Mouse (Mus musculus) liver, postnatal 0 days (tissue): ENCODE measurements at regions not wholly inside any gene's neighbourhood (a gene's known extent, or its start where the extent isn't known, plus 50 kb on each side); places are given as distances from the start of the nearest gene placed in this dataset.

Experiments
- ATAC-seq: fragments of 200-750 bp; cut with Nextera tagmentation; 2 replicates; pipeline ENCODE4 v1.8.0; 2017; ENCODE audit warnings: mild to moderate bottlenecking, moderate library complexity
- DNase-seq: peaks from one replicate; pipeline ENCODE4 v3.0.0-alpha.2; 2016
- H3K27ac ChIP-seq: fragments of 300-500 bp; sonication (generic); 2 replicates; pipeline ENCODE4 v1.5.1; 2014; ENCODE audit warnings: antibody characterized with exemption, moderate library complexity, mild to moderate bottlenecking, low read depth
- H3K27me3 ChIP-seq: fragments of 300-500 bp; sonication (generic); 2 replicates; pipeline ENCODE4 v1.6.1; 2014; ENCODE audit warnings: low read length, control low read depth, mixed read lengths; ENCODE audit not compliant: insufficient read depth
- H3K36me3 ChIP-seq: fragments of 300-500 bp; sonication (generic); replicated peaks from 2 replicates; pipeline ENCODE4 v1.6.1; 2014; ENCODE audit warnings: mild to moderate bottlenecking, control low read depth, low read length, moderate library complexity, mixed read lengths; ENCODE audit not compliant: insufficient read depth
- H3K4me1 ChIP-seq: fragments of 300-500 bp; sonication (generic); 2 replicates; pipeline ENCODE4 v1.6.1; 2014; ENCODE audit warnings: antibody characterized with exemption, mild to moderate bottlenecking, control low read depth; ENCODE audit not compliant: insufficient read depth
- H3K4me2 ChIP-seq: fragments of 300-500 bp; sonication (generic); 2 replicates; pipeline ENCODE4 v1.6.1; 2014; ENCODE audit warnings: low read depth, mild to moderate bottlenecking, low read length, moderate library complexity, mixed read lengths
- H3K4me3 ChIP-seq: fragments of 300-500 bp; sonication (generic); 2 replicates; pipeline ENCODE4 v1.5.1; 2014; ENCODE audit warnings: low read depth, low read length
- H3K9ac ChIP-seq: fragments of 300-500 bp; sonication (generic); replicated peaks from 2 replicates; pipeline ENCODE4 v1.6.1; 2014; ENCODE audit warnings: mild to moderate bottlenecking, moderate library complexity
- H3K9me3 ChIP-seq: fragments of 300-500 bp; sonication (generic); 2 replicates; pipeline ENCODE4 v1.6.1; 2016; ENCODE audit warnings: mild to moderate bottlenecking, control low read depth, low read length, mixed read lengths
- CTCF ChIP-seq: sonication (generic); IDR thresholded peaks from 2 replicates; pipeline ENCODE4 v1.5.1; 2016; ENCODE audit warnings: antibody characterized with exemption, low read depth
- EP300 ChIP-seq: IDR thresholded peaks from 2 replicates; pipeline ENCODE4 v1.6.1; 2016; ENCODE audit warnings: antibody characterized with exemption, low read depth, mild to moderate bottlenecking
- WGBS: fragments of 180-500 bp; shearing (Covaris S2); extraction: QIAGEN DNeasy Blood & Tissue Kit; methylation state at CpG from one replicate; pipeline ENCODE4 v1.1.7; 2014; ENCODE audit not compliant: insufficient replicate concordance; 5-methylcytosine and 5-hydroxymethylcytosine counted together

DNA sequence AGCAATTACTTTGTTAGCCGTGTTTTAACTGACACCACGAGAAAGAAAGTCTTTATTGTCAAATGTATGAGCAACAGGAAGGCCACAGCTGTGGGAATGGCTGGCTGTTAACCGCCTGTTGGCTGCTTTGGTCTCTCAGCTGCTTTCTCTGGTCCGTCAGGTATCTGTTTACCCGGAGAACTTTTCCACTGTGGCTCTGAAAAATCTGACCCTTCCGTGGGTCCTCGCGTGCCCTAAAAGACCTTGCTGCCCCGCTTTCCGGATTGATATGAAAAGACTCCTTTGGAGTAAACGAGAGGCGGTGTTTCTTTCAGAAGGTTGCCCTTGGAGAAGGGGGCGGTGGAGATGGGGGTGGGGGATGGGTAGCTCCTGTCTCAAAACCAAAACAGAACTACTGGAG is 75.9 kb downstream of the Sox14 start:
- WGBS = 2% methylated on average over 13 of the region's 13 CpGs
- H3K9ac ChIP-seq = no peak overlapping the region
- peak overlapping the region; percentile 9 for H3K4me3 ChIP-seq
- peaks cover 16% of the 10 kb centered on the region for H3K27me3 ChIP-seq
- TF ChIP-seq EP300 (no peak), CTCF (no peak)
- H3K27ac ChIP-seq = no peak overlapping the region
- H3K9me3 ChIP-seq = no peaks in the 10 kb centered on the region
- DNase-seq (no peak), ATAC-seq (no peak)
- H3K36me3 ChIP-seq = no peaks in the 10 kb centered on the region
- H3K4me1 ChIP-seq = 0 out of 2 replicates have a peak, but pooled peaks cover 3% of the 10 kb centered on the region
- H3K4me2 ChIP-seq = peak overlapping the region; percentile 53

DNA sequence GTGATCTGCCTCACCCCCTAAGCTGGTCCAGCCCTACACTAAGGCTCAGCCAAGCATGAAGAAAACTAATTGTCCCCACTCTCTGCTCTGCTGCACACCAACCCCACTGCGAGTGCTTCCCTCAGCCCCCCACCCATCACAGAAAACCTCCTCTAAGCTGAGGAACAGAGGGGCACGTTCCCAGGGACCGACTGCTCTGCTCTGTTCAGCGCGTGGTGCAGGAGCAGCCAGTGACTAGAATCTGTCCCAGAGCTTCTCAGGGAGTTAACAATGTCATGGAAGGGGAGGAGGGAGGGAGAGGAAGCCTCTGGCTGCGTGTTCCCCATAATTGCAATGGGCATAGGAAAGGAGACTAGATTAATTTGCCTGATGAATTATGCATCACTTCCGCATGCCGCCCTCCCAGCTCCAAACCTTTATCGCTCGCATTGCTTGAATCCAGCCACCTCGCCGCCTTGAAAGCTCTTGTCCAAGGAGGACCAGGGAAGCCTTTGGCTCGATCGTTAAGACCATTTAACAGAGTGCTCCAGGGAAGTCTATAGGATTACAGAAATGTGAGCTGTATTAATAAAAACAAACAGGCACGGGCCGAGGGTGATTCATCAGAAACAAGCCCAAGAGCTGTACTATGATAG is 76.5 kb downstream of the Sox14 start:
- TF ChIP-seq CTCF = no peak
- TF ChIP-seq EP300 = no peak
- ATAC-seq = no peak
- Histone ChIP-seq H3K27ac (no peak overlapping the region), H3K9me3 (no peaks in the 10 kb centered on the region), H3K9ac (no peak overlapping the region), H3K36me3 (no peaks in the 10 kb centered on the region), H3K27me3 (peaks cover 16% of the 10 kb centered on the region), H3K4me2 (peak overlapping the region; percentile 53), H3K4me1 (0 out of 2 replicates have a peak, but pooled peaks cover 3% of the 10 kb centered on the region), H3K4me3 (peak overlapping the region; percentile 9)
- WGBS = 9% methylated on average over 16 of the region's 16 CpGs
- no peak for DNase-seq

DNA sequence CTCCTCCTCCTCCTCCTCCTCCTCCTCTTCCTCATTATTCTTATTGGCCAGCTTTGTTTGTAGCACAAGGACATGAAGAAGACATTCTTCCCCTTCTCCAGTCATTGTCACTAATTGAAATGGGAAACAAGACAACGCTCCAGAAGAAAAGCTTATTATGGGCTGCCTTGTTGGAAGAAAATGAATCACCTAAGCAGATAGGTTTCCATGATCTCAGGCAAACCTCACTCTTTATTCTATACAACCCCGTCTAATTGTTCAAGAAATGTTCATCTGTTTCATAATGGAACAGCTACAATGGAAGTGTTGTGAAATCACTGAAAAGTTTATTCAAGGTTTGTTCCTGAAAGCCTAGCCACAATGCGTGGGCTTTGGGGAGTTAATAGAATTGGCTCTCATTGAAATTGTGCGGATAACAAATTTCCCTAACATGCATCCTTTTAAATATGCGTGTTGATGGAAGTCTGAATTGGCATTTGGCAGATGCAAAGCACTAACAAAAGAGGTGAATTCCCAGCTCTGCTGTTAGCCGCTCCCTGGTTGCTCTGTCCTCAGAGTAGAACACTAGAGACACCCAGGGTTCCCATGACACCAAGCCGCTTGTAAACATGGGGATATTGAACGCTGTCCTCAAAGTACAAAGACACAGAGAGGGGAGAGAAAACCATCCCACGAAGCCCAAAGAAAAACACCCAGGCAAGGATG is 78.8 kb downstream of the Sox14 start:
- Histone ChIP-seq H3K9ac (no peak overlapping the region), H3K27ac (no peak overlapping the region), H3K27me3 (peaks cover 16% of the 10 kb centered on the region; the same call in 1 of the 2 replicates), H3K36me3 (no peaks in the 10 kb centered on the region), H3K4me1 (0 out of 2 replicates have a peak, but pooled peaks cover 3% of the 10 kb centered on the region), H3K4me3 (no peak overlapping the region), H3K9me3 (no peaks in the 10 kb centered on the region), H3K4me2 (no peak overlapping the region)
- TF ChIP-seq EP300 (no peak), CTCF (no peak)
- 55% methylated on average over 9 of the region's 9 CpGs for WGBS
- ATAC-seq (no peak), DNase-seq (no peak)

DNA sequence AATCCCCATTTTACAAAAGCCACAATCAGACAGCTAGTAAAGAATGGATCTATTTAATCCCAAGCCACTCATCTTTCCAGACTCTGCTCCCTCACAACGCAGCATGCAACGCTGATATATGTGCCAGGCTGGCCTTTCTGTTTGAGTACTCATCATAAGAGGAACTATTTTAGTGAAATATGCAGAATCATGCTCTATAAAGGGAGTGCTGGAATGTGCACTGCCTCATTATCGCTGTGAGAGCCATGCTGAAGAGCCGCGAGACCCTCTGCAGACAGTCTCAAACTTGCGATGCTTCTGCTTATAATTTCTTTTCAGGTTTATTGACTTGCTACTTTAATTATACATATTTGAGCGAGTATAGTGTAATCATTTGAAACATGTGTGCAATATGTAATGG is 75.6 kb upstream of the Cldn18 start:
- WGBS = 67% methylated on average over 7 of the region's 7 CpGs
- H3K27me3 ChIP-seq = no peaks in the 10 kb centered on the region
- H3K36me3 ChIP-seq = no peaks in the 10 kb centered on the region
- H3K9me3 ChIP-seq = no peaks in the 10 kb centered on the region
- no peak overlapping the region for H3K4me2 ChIP-seq
- H3K9ac ChIP-seq = no peak overlapping the region
- no peaks in the 10 kb centered on the region for H3K4me1 ChIP-seq
- no peak for ATAC-seq
- H3K27ac ChIP-seq = no peak overlapping the region
- no peak for DNase-seq
- no peak overlapping the region for H3K4me3 ChIP-seq
- TF ChIP-seq EP300 (no peak), CTCF (no peak)

DNA sequence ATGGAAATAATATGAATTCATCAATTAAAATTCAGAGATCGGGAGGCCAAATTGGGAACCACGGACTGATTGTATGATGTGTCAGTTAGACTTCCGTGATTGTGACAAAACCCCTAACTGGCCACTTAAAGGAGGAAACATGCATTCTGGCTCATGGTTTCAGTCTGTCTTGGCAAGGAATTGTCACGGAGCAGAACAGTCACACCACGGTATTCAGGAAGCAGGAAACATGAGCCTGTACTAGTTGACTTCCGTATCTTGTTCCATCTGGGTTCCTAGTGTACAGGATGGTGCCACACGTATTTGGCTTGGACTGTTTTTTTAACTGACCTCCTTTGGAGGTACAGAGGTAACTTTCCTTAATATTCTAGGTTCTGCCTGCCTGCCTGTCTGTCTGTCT is 69.8 kb upstream of the Cldn18 start:
- 41% methylated on average over 7 of the region's 7 CpGs for WGBS

DNA sequence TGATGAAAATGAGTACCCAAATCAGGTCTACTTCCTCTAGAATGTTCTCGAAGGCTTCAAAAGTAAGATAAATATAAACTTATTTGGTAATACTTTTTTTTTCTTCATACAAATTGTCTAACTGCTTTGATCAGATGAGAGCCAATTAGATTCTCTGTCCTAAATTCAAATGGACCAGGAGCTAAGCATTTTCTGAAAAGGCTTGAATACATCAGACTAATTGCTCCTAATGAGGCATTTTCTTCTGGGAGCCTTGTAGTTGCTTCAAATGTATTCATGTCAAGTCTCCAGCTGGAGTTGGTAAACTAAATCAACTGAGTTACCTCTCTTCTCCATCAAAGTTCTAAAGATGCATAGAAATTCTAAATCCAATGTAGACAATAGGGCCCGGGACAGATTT is 66.1 kb upstream of the Cldn18 start:
- Histone ChIP-seq H3K36me3 (no peaks in the 10 kb centered on the region), H3K4me2 (no peak overlapping the region), H3K4me3 (no peak overlapping the region), H3K9ac (no peak overlapping the region), H3K4me1 (no peaks in the 10 kb centered on the region), H3K9me3 (no peaks in the 10 kb centered on the region), H3K27ac (no peak overlapping the region), H3K27me3 (no peaks in the 10 kb centered on the region)
- no peak for DNase-seq
- WGBS = 75% methylated on average over 2 of the region's 2 CpGs
- TF ChIP-seq EP300 (no peak), CTCF (no peak)
- ATAC-seq = no peak

More for the DNA sequence above, 69.8 kb upstream of the Cldn18 start:
- DNase-seq (no peak), ATAC-seq (no peak)
- no peak overlapping the region for H3K27ac ChIP-seq
- H3K9ac ChIP-seq = no peak overlapping the region
- H3K4me2 ChIP-seq = no peak overlapping the region
- H3K9me3 ChIP-seq = no peaks in the 10 kb centered on the region
- H3K4me1 ChIP-seq = no peaks in the 10 kb centered on the region
- H3K36me3 ChIP-seq = no peaks in the 10 kb centered on the region
- no peaks in the 10 kb centered on the region for H3K27me3 ChIP-seq
- H3K4me3 ChIP-seq = no peak overlapping the region
- no peak for TF ChIP-seq EP300
- TF ChIP-seq CTCF = no peak
